Mouse (Mus musculus): ENCODE measurements at regions not wholly inside any gene's neighbourhood (a gene's known extent, or its start where the extent isn't known, plus 50 kb on each side); places are given as distances from the start of the nearest gene placed in this dataset.
A peak's percentile ranks its signal among the peaks of the same experiment; 100 is the strongest.

GRCm38 (mm10) chr17:9848559-9849357 lies 179.2 kb upstream of the Pabpc6 start:
- H3K27me3 ChIP-seq (replicated peaks) = no peaks in the 10 kb centered on the region
- dilution Hi-C loops (cut with MboI; ENCODE audit: extremely low pct_ligation_motif_present, extremely low pct_unique_long_range_greater_than_20kb, low sequenced_read_pairs) (no loop called here), in situ Hi-C loops (cut with MboI; ENCODE audit: low pct_ligation_motif_present, low pct_unique_long_range_greater_than_20kb, low sequenced_read_pairs) (no loop called here)
- H3K36me3 ChIP-seq (replicated peaks in 1 of 2; ENCODE audit: control insufficient read depth in 1 of 2, insufficient read depth in 1 of 2, low read length in 1 of 2) = no peaks in the 10 kb centered on the region
- no peaks in the 10 kb centered on the region for H3K4me1 ChIP-seq (ENCODE audit: control insufficient read depth in 1 of 2, insufficient read depth in 2 of 2)
- H3K9ac ChIP-seq (ENCODE audit: insufficient read depth, low read depth) = no peak overlapping the region
- no peak for TF ChIP-seq BHLHE40 (IDR thresholded peaks at IDR 0.05; ENCODE audit: low read depth, low read length)
- TF ChIP-seq HCFC1 (IDR thresholded peaks at IDR 0.05; ENCODE audit: low read depth, low read length) = no peak
- TF ChIP-seq TBP (conservative IDR thresholded peaks at IDR 0.05; ENCODE audit: low read depth, low read length) = no peak
- TF ChIP-seq USF2 (conservative IDR thresholded peaks at IDR 0.05; ENCODE audit: low read depth, low read length) = no peak
- TF ChIP-seq SMC3 (IDR thresholded peaks at IDR 0.05; ENCODE audit: low read depth, low read length) = no peak
- no peak for TF ChIP-seq ZC3H11A (IDR thresholded peaks at IDR 0.05; ENCODE audit: low read depth, low read length)
- no peak for TF ChIP-seq ZKSCAN1 (IDR thresholded peaks at IDR 0.05; ENCODE audit: borderline replicate concordance, low read depth, low read length)
- no peaks in the 10 kb centered on the region for H3K9me3 ChIP-seq (replicated peaks; ENCODE audit: low read length)
- no peaks in the 10 kb centered on the region for H3K79me2 ChIP-seq (replicated peaks; ENCODE audit: control insufficient read depth, extremely low read depth, insufficient read depth, poor library complexity, severe bottlenecking)
- H3K4me3 ChIP-seq (replicated peaks in 1 of 3; ENCODE audit: low read depth in 2 of 3, low read length in 2 of 3, poor library complexity in 1 of 3) = no peak overlapping the region
- no peak for DNase-seq (ENCODE audit: extremely low read depth)
- H3K27ac ChIP-seq (ENCODE audit: insufficient read depth, low read depth) = no peak overlapping the region
- no peak overlapping the region for H3K4me2 ChIP-seq (ENCODE audit: insufficient read depth, low read depth, poor library complexity, severe bottlenecking)

GRCm38 (mm10) chr17:9845451-9846075 lies 176.0 kb upstream of the Pabpc6 start:
- TF ChIP-seq NRF1 (IDR thresholded peaks at IDR 0.05; ENCODE audit: low read depth, low read length) (no peak), CTCF (conservative IDR thresholded peaks at IDR 0.05 in 1 of 2, IDR thresholded peaks at IDR 0.05 in 1 of 2; ENCODE audit: low read depth in 2 of 2, low read length in 2 of 2) (0 out of 4 replicates have a peak, but pooled peaks of 1 of the 2 experiments have one; percentile 5)
- dilution Hi-C loops (cut with MboI; ENCODE audit: extremely low pct_ligation_motif_present, extremely low pct_unique_long_range_greater_than_20kb, low sequenced_read_pairs) (no loop called here), in situ Hi-C loops (cut with MboI; ENCODE audit: low pct_ligation_motif_present, low pct_unique_long_range_greater_than_20kb, low sequenced_read_pairs) (no loop called here)
- no peaks in the 10 kb centered on the region for H3K79me2 ChIP-seq (replicated peaks; ENCODE audit: control insufficient read depth, extremely low read depth, insufficient read depth, poor library complexity, severe bottlenecking)
- H3K27ac ChIP-seq (ENCODE audit: insufficient read depth, low read depth) = no peak overlapping the region
- DNase-seq (ENCODE audit: extremely low read depth) = no peak
- H3K4me2 ChIP-seq (ENCODE audit: insufficient read depth, low read depth, poor library complexity, severe bottlenecking) = no peak overlapping the region
- no peaks in the 10 kb centered on the region for H3K9me3 ChIP-seq (replicated peaks; ENCODE audit: low read length)
- no peak overlapping the region for H3K4me3 ChIP-seq (replicated peaks in 1 of 3; ENCODE audit: low read depth in 2 of 3, low read length in 2 of 3, poor library complexity in 1 of 3)
- H3K36me3 ChIP-seq (replicated peaks in 1 of 2; ENCODE audit: control insufficient read depth in 1 of 2, insufficient read depth in 1 of 2, low read length in 1 of 2) = no peaks in the 10 kb centered on the region
- no peaks in the 10 kb centered on the region for H3K4me1 ChIP-seq (ENCODE audit: control insufficient read depth in 1 of 2, insufficient read depth in 2 of 2)
- no peak overlapping the region for H3K9ac ChIP-seq (ENCODE audit: insufficient read depth, low read depth)
- H3K27me3 ChIP-seq (replicated peaks) = no peaks in the 10 kb centered on the region

DNA sequence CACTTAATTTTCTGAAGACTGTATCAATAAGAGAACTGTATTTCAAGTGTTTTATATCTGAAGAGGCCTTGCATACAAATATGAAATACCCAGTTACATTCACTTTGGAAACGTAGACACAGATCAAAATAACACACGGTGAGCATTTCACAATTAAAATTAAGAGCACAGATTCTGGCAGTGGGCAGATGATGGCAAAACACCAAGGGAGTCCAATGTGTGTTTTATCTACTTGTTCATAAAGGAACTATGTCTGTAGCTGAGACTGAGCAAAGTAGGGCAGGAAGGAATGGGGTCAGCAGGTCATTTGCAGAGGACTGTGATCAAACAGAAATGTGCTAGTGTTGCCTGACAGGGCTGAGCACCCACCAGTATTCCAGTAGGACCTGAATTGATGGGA lies 171.6 kb upstream of the Pabpc6 start:
- H3K27ac ChIP-seq (ENCODE audit: insufficient read depth, low read depth) = no peak overlapping the region
- H3K9me3 ChIP-seq (replicated peaks; ENCODE audit: low read length) = no peaks in the 10 kb centered on the region
- no peaks in the 10 kb centered on the region for H3K27me3 ChIP-seq (replicated peaks)
- dilution Hi-C loops (cut with MboI; ENCODE audit: extremely low pct_ligation_motif_present, extremely low pct_unique_long_range_greater_than_20kb, low sequenced_read_pairs) = no loop called here
- no peaks in the 10 kb centered on the region for H3K36me3 ChIP-seq (replicated peaks in 1 of 2; ENCODE audit: control insufficient read depth in 1 of 2, insufficient read depth in 1 of 2, low read length in 1 of 2)
- no peak for DNase-seq (ENCODE audit: extremely low read depth)
- in situ Hi-C loops (cut with MboI; ENCODE audit: low pct_ligation_motif_present, low pct_unique_long_range_greater_than_20kb, low sequenced_read_pairs) = no loop called here
- no peaks in the 10 kb centered on the region for H3K79me2 ChIP-seq (replicated peaks; ENCODE audit: control insufficient read depth, extremely low read depth, insufficient read depth, poor library complexity, severe bottlenecking)
- no peak overlapping the region for H3K4me3 ChIP-seq (replicated peaks in 1 of 3; ENCODE audit: low read depth in 2 of 3, low read length in 2 of 3, poor library complexity in 1 of 3)
- TF ChIP-seq ZMIZ1 (IDR thresholded peaks at IDR 0.05; ENCODE audit: low read depth, low read length) (no peak), NELFE (IDR thresholded peaks at IDR 0.05; ENCODE audit: low read depth, low read length) (no peak), BHLHE40 (IDR thresholded peaks at IDR 0.05; ENCODE audit: low read depth, low read length) (no peak), E2F4 (IDR thresholded peaks at IDR 0.05; ENCODE audit: insufficient replicate concordance, low read depth, low read length) (no peak), POLR2A (IDR thresholded peaks at IDR 0.05; ENCODE audit: low read depth, low read length) (no peak), ZC3H11A (IDR thresholded peaks at IDR 0.05; ENCODE audit: low read depth, low read length) (no peak), EP300 (IDR thresholded peaks at IDR 0.05; ENCODE audit: low read length) (no peak), PAX5 (IDR thresholded peaks at IDR 0.05; ENCODE audit: low read length) (no peak), ZKSCAN1 (IDR thresholded peaks at IDR 0.05; ENCODE audit: borderline replicate concordance, low read depth, low read length) (no peak), ETS1 (conservative IDR thresholded peaks at IDR 0.05; ENCODE audit: low read depth, low read length) (no peak), SIN3A (IDR thresholded peaks at IDR 0.05; ENCODE audit: low read length) (no peak), JUN (IDR thresholded peaks at IDR 0.05; ENCODE audit: insufficient read depth, low read depth, low read length) (no peak), CHD1 (IDR thresholded peaks at IDR 0.05; ENCODE audit: low read depth, low read length) (no peak), RCOR1 (conservative IDR thresholded peaks at IDR 0.05; ENCODE audit: low read depth, low read length) (no peak), ZNF384 (IDR thresholded peaks at IDR 0.05; ENCODE audit: low read depth, low read length) (no peak), CHD2 (IDR thresholded peaks at IDR 0.05; ENCODE audit: low read length) (no peak)
- no peak overlapping the region for H3K9ac ChIP-seq (ENCODE audit: insufficient read depth, low read depth)
- H3K4me2 ChIP-seq (ENCODE audit: insufficient read depth, low read depth, poor library complexity, severe bottlenecking) = no peak overlapping the region
- no peaks in the 10 kb centered on the region for H3K4me1 ChIP-seq (ENCODE audit: control insufficient read depth in 1 of 2, insufficient read depth in 2 of 2)
